Comparison of ENCODE assay signal across 19 mouse cellular contexts in the genomic region with DNA sequence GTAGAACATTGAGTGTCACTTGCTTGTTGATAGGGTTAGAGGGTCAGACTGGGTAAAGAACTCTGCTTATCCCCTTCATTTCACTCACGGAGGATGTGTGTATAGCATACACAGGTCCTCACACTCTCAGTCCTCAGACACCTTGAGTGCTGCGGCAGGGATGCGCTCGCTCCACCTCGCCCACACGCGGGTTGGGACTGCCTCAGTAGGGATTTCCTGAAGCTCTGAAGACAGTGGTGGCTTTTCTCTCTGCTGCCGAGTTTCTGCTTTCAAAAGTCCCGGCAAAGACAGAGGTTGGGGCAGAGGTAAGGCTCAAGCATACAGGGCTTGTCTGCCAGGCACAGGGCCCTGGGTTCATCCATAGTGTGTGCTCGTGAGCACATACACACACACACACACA.
"Had no signal": no experiment of that assay in that cellular context is flagged by ENCODE, and none has a peak within 500 bp of the region (broad histone marks: within the 10 kb centered on the region; RNA-seq: fewer than 3 reads in every experiment).

No protein-coding gene starts in this region.

- H3K4me2 ChIP-seq: limb, embryonic 13.5 days; liver, embryonic 12.5 days; liver, embryonic 15.5 days; midbrain, embryonic 12.5 days; midbrain, embryonic 15.5 days; neural tube, embryonic 12.5 days; neural tube, embryonic 15.5 days; stomach, embryonic 15.5 days had no signal

- H3K27me3 ChIP-seq: limb, embryonic 13.5 days; midbrain, embryonic 12.5 days; midbrain, embryonic 15.5 days; neural tube, embryonic 12.5 days; neural tube, embryonic 15.5 days; stomach, embryonic 15.5 days had no signal

- H3K4me1 ChIP-seq: midbrain, embryonic 12.5 days; midbrain, embryonic 15.5 days; neural tube, embryonic 12.5 days; neural tube, embryonic 15.5 days; stomach, embryonic 15.5 days had no signal

- H3K4me3 ChIP-seq: limb, embryonic 10.5 days; limb, embryonic 13.5 days; liver, embryonic 12.5 days; liver, embryonic 15.5 days; midbrain, embryonic 12.5 days; midbrain, embryonic 15.5 days; neural tube, embryonic 12.5 days; neural tube, embryonic 15.5 days; stomach, embryonic 15.5 days had no signal

- DNase-seq: kidney, adult 2 months; kidney, postnatal 36 days; liver; lung, adult 18-20 months; retina, postnatal 1 day; right cerebral cortex, postnatal 25 days; spleen, adult 18-20 months had no signal

- H3K9me3 ChIP-seq: limb, embryonic 10.5 days; limb, embryonic 13.5 days; liver, embryonic 12.5 days; liver, embryonic 15.5 days; midbrain, embryonic 12.5 days; midbrain, embryonic 15.5 days; neural tube, embryonic 12.5 days; neural tube, embryonic 15.5 days; stomach, embryonic 15.5 days had no signal

- H3K9ac ChIP-seq: limb, embryonic 13.5 days; liver, embryonic 12.5 days; liver, embryonic 15.5 days; midbrain, embryonic 12.5 days; midbrain, embryonic 15.5 days; neural tube, embryonic 12.5 days; neural tube, embryonic 15.5 days; stomach, embryonic 15.5 days had no signal

- H3K27ac ChIP-seq: kidney, postnatal 0 days; limb, embryonic 10.5 days; limb, embryonic 13.5 days; liver, embryonic 12.5 days; liver, embryonic 15.5 days; macrophage; midbrain, embryonic 12.5 days; midbrain, embryonic 15.5 days; neural tube, embryonic 12.5 days; neural tube, embryonic 15.5 days; stomach, embryonic 15.5 days had no signal

- H3K36me3 ChIP-seq: midbrain, embryonic 15.5 days; stomach, embryonic 15.5 days had no signal

- ATAC-seq: intestine, postnatal 0 days; liver, embryonic 12.5 days; midbrain, embryonic 15.5 days had no signal
